Mouse (Mus musculus) intestine, postnatal 0 days (tissue): ENCODE results near the gene Vangl2. TPM values are rescaled to one million over a fixed set of nuclear protein-coding genes. Genes with fewer than 3 reads are reported as not detected.
A peak's percentile ranks its signal among the peaks of the same experiment; 100 is the strongest.

Source experiments
- ATAC-seq: fragments of 200-750 bp; cut with Nextera tagmentation; 2 replicates; pipeline ENCODE4 v1.8.0; 2017; ENCODE audit warnings: mild to moderate bottlenecking, moderate TSS enrichment, moderate library complexity
- H3K27ac ChIP-seq: fragments of 300-500 bp; sonication (generic); 2 replicates; pipeline ENCODE4 v1.5.1; 2014; ENCODE audit warnings: mild to moderate bottlenecking, low read depth, low read length, moderate library complexity
- H3K27me3 ChIP-seq: fragments of 300-500 bp; sonication (generic); replicated peaks from 2 replicates; pipeline ENCODE4 v1.6.1; 2014; ENCODE audit warnings: low read length, mixed read lengths; ENCODE audit not compliant: control insufficient read depth, insufficient read depth
- H3K36me3 ChIP-seq: fragments of 300-500 bp; sonication (generic); 2 replicates; pipeline ENCODE4 v1.6.1; 2014; ENCODE audit warnings: mild to moderate bottlenecking, moderate library complexity; ENCODE audit not compliant: control insufficient read depth, insufficient read depth
- H3K4me1 ChIP-seq: fragments of 300-500 bp; sonication (generic); replicated peaks from 2 replicates; pipeline ENCODE4 v1.6.1; 2014; ENCODE audit warnings: antibody characterized with exemption, low read length, mixed read lengths; ENCODE audit not compliant: control insufficient read depth, insufficient read depth
- H3K4me2 ChIP-seq: fragments of 300-500 bp; sonication (generic); replicated peaks from 2 replicates; pipeline ENCODE4 v1.6.1; 2014; ENCODE audit warnings: low read depth, mild to moderate bottlenecking, moderate library complexity
- H3K4me3 ChIP-seq: fragments of 300-500 bp; sonication (generic); 2 replicates; pipeline ENCODE4 v1.5.1; 2014; ENCODE audit warnings: low read depth, low read length
- H3K9ac ChIP-seq: fragments of 300-500 bp; sonication (generic); 2 replicates; pipeline ENCODE4 v1.6.1; 2014; ENCODE audit warnings: mild to moderate bottlenecking, low read depth, low read length
- H3K9me3 ChIP-seq: fragments of 300-500 bp; sonication (generic); 2 replicates; pipeline ENCODE4 v1.6.1; 2016; ENCODE audit warnings: mixed run types; ENCODE audit not compliant: control insufficient read depth
- CTCF ChIP-seq: sonication (generic); IDR thresholded peaks from 2 replicates; pipeline ENCODE4 v1.5.1; 2016; ENCODE audit warnings: low read depth, mild to moderate bottlenecking, control low read depth, antibody characterized with exemption, moderate library complexity
- WGBS: fragments of 180-500 bp; shearing (Covaris S2); extraction: QIAGEN DNeasy Blood & Tissue Kit; methylation state at CpG from one replicate; pipeline ENCODE4 v1.1.7; 2014; 5-methylcytosine and 5-hydroxymethylcytosine counted together
- polyA plus RNA-seq: library from polyadenylated mRNA; unstranded; fragments of >200 nt; fragmentation: Nextera tagmentation; extraction: Ambion mirVana; gene quantifications from 2 replicates; pipeline ENCODE4 v1.2.1, GENCODE M21; 2015

Vangl2 gene
- polyA plus RNA-seq, 1 experiment from 2014 or later, result 3.3 TPM

DNA sequence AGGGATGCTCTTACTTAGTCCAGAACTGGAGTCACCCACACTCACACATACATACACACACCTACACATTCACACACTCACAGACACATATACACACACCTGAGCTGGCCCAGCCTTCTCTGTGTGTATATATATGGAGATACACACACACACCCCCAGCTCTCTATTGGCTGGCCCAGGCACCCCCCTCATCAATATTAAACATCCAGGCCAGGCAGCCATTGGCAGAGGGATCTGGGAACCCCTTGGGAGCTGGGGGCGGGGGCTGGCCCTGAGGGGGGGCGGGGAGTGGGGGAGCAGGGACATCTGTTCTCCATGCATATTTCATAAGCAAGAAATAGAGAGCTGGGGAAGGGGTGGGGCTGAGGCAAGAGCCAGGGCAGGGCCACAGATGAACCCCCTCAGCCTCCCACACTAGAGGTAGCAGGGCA lies 29.3 kb upstream of the Vangl2 start, which contains the start of gene Nhlh1:
Gene Nhlh1 (minus strand): TSS at position 83 of the 431 bp plus-strand sequence.
- H3K36me3 ChIP-seq, result no peaks in the 10 kb centered on the region
- H3K9ac ChIP-seq, result no peak within 1 kb of the TSS
- H3K27me3 ChIP-seq, result peaks cover 13% of the 10 kb centered on the region
- H3K9me3 ChIP-seq, result no peaks in the 10 kb centered on the region
- WGBS, result 59% methylated on average over 2 of the region's 2 CpGs
- H3K4me3 ChIP-seq, result no peak within 1 kb of the TSS
- no peak within 1 kb of the TSS for H3K27ac ChIP-seq
- H3K4me1 ChIP-seq, result peaks cover 4% of the 10 kb centered on the region; the same call in 1 of the 2 replicates
- no peak for TF ChIP-seq CTCF
- H3K4me2 ChIP-seq, result no peak within 1 kb of the TSS
- no peak for ATAC-seq

DNA sequence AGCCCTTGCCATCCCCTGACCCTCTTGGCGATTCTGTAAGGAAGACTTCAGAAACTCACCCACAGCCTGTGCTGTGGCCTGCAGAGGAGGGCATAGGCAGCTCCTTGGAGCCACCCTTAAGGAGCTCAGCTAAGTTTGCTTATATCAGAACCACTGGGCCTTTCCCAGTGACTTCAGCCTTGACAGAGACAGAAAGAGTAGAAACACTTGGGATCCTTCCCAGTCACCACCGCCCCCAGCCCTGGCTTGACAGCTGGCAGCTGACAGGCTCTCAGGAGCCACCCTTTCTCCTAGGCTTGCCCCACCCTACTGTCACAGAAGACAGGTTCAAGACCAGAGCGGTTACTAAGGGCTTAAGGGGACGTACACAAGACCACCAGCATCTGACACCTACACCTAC lies 28.0 kb upstream of the Vangl2 start:
- TF ChIP-seq CTCF, result no peak
- Histone ChIP-seq H3K4me2 (no peak overlapping the region), H3K27ac (no peak overlapping the region), H3K27me3 (peaks cover 16% of the 10 kb centered on the region), H3K36me3 (no peaks in the 10 kb centered on the region), H3K4me1 (peaks cover 4% of the 10 kb centered on the region; the same call in 1 of the 2 replicates), H3K9ac (no peak overlapping the region), H3K9me3 (no peaks in the 10 kb centered on the region), H3K4me3 (no peak overlapping the region)
- ATAC-seq, result no peak
- WGBS, result 74% methylated on average over 4 of the region's 4 CpGs

DNA sequence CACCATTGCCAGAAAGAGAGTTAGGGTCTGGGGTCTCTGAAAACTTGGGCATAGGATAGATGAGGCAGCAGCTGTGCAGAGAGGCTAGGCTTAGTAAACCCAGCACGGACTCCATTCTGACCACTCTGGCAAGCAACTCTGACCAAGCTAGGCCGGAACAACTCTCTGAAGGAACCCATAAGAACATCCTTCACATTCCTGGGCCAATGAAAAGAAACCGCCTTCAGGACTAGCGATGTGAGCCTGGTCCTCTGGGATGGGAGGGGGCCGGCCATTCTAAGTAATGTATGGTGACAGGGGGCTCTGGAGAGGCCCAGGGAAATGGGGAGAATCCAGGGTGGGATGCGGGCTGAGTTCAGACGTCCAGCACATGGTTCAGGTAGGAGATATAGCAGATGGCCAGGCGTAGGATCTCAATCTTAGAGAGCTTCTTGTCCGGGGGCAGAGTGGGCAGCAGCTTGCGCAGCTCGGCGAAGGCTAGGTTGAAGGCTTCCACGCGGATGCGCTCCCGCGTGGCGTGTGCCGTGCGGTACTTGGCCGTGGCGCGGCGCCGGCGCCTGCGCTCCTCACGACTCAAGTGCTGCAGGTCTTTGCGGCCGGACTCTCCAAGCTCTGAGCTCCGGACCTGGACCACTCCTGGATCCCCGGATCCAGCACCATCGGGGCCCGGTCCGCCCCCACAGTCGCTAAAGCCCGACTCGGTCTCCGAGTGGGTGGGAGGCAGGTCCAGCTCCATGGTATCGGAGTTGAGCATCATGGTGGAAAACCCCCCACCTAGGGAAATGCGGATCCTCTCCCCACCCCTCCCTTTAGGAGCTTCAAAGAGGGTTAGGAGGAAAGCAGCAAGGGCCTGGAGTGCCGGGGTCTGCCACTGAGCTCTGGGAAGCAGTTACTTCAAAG lies 25.5 kb upstream of the Vangl2 start:
- Histone ChIP-seq H3K9ac (0 out of 2 replicates have a peak overlapping the region, but pooled peaks have one; percentile 1), H3K27ac (no peak overlapping the region), H3K9me3 (no peaks in the 10 kb centered on the region), H3K4me2 (peak overlapping the region; percentile 61), H3K36me3 (no peaks in the 10 kb centered on the region), H3K27me3 (peaks cover 16% of the 10 kb centered on the region), H3K4me3 (peak overlapping the region; percentile 31), H3K4me1 (peaks cover 4% of the 10 kb centered on the region; the same call in 1 of the 2 replicates)
- ATAC-seq, result 0 out of 2 replicates have a peak, but pooled peaks have one; percentile 5
- WGBS, result 14% methylated on average over 42 of the region's 42 CpGs
- no peak for TF ChIP-seq CTCF

DNA sequence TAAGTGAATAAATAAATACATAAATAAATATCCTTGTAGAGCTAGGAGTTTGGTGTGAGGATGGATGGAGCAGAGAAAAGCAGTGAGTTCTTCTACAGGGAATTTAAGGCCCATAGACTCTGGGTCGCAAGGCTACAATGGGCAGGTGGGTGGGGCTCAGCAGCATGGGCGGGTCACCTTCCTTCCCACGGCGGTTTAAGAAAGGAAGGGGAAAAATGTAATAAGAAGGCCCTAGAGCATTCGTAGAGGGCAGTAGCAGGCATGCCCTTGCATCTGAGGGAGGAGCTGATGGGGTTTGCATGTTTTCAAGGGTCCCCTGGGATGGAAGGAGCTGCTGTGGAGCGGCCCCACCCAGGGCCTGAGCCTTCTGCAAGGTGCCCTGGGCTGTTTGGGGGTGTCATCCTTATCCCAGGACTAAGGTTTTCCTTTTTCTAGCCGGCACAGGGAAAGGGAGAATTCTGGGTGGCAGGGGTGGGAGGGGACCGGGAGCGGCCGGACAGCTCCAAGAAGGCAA lies 24.6 kb upstream of the Vangl2 start:
- no peak overlapping the region for H3K4me3 ChIP-seq
- no peak overlapping the region for H3K4me2 ChIP-seq
- peaks cover 16% of the 10 kb centered on the region for H3K27me3 ChIP-seq
- H3K4me1 ChIP-seq, result peaks cover 4% of the 10 kb centered on the region; the same call in 1 of the 2 replicates
- no peaks in the 10 kb centered on the region for H3K9me3 ChIP-seq
- 22% methylated on average over 10 of the region's 10 CpGs for WGBS
- no peak overlapping the region for H3K9ac ChIP-seq
- H3K36me3 ChIP-seq, result no peaks in the 10 kb centered on the region
- no peak for ATAC-seq
- no peak for TF ChIP-seq CTCF
- no peak overlapping the region for H3K27ac ChIP-seq

DNA sequence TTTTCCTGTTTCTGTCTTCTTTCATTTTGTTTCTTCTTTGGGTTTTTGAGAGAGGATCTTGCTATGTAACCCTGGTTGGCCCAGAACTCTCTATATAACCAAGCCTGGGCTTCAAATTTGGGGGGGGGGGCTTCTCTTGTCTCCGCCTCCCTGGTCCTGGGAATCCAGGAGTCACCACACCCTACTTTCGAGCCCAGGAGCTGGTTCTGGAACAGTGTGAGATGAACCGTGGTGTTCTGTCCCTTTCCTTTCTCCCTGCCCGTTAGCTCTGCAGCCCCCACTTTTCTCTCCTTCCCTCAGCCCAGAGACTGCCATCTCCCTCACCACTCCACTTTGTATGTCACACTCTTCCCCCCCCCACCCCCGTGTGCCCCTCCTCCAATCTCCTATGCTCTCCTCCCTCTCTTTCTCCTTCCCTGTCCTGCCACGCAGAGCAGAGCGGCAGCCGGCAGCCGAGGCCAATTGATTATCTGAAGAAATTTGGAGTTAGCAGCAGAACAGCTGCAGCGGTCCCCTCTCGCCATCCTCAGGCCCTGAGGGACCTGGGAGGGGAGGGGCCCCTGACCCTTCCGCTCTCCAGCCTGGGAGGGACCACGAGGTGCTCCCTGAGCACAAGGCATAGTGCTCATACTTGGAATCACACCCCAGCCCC lies 21.0 kb upstream of the Vangl2 start:
- WGBS, result 51% methylated on average over 13 of the region's 13 CpGs
- H3K4me2 ChIP-seq, result no peak overlapping the region

DNA sequence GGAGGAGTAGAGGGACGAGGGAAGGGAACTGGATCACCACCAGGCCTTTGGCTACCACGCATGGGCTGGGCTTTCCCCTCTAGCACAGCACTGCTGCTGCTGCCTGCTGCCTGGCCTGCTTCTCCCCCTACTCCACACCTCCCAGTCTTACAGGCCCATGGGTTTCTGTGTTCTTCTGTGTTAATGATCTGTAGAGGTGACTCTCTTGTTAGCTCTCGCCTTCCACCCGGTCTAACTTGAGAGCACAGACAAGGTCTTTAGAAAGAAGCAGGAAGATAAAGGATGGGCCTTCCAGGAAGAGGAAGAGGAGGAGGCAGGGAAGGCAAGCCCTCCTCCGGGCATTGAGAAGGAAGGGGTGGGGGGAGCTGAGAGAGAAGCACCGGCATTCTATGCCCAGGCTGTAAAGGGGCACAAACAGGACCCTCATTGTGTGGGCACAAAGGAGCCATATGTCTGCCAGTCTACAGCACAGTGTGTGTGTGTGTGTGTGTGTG lies 20.0 kb upstream of the Vangl2 start:
- ATAC-seq, result no peak
- Histone ChIP-seq H3K4me2 (no peak overlapping the region), H3K27ac (no peak overlapping the region), H3K4me1 (no peaks in the 10 kb centered on the region), H3K9ac (no peak overlapping the region), H3K27me3 (peaks cover 7% of the 10 kb centered on the region; the same call in 1 of the 2 replicates), H3K4me3 (no peak overlapping the region; the same call in 1 of the 2 replicates), H3K9me3 (no peaks in the 10 kb centered on the region), H3K36me3 (no peaks in the 10 kb centered on the region)
- 29% methylated on average over 6 of the region's 6 CpGs for WGBS
- no peak for TF ChIP-seq CTCF

More for the DNA sequence above, 21.0 kb upstream of the Vangl2 start:
- Histone ChIP-seq H3K9ac (no peak overlapping the region), H3K4me1 (peaks cover 4% of the 10 kb centered on the region; the same call in 1 of the 2 replicates), H3K9me3 (no peaks in the 10 kb centered on the region), H3K27ac (no peak overlapping the region), H3K36me3 (no peaks in the 10 kb centered on the region), H3K4me3 (no peak overlapping the region), H3K27me3 (peaks cover 16% of the 10 kb centered on the region)
- ATAC-seq, result no peak
- no peak for TF ChIP-seq CTCF
